Mouse (Mus musculus) hematopoietic stem cell, adult 5-6 weeks (primary cell): ENCODE results near the gene A630073D07Rik. TPM values are rescaled to one million over a fixed set of nuclear protein-coding genes. Genes with fewer than 3 reads are reported as not detected.
"Not testable (repeated sequence)": the region's sequence is repeated elsewhere in the genome, so short reads cannot be mapped to it uniquely, and the experiment has no call there.

Experiments used
- ATAC-seq, 2 experiments: fragments of 125-278 bp in 1 of 2; replicated peaks in 1 of 2; 2 replicates each; pipeline ENCODE4 v1.8.0; 2016 to 2017; ENCODE audit warnings: inconsistent platforms in 2 of 2, mild to moderate bottlenecking in 2 of 2, moderate number of reproducible peaks in 2 of 2, low read depth in 1 of 2, moderate TSS enrichment in 1 of 2; ENCODE audit not compliant: low FRiP score in 2 of 2, poor library complexity in 2 of 2, severe bottlenecking in 2 of 2, insufficient read depth in 1 of 2, low TSS enrichment in 1 of 2
- total RNA-seq: library from RNA; stranded (forward); fragments of 172-1452, 232-1000 nt; gene quantifications from 2 replicates; pipeline ENCODE4 v1.2.3, GENCODE M21; 2017

A630073D07Rik gene
- total RNA-seq: not detected in 2 replicates

DNA sequence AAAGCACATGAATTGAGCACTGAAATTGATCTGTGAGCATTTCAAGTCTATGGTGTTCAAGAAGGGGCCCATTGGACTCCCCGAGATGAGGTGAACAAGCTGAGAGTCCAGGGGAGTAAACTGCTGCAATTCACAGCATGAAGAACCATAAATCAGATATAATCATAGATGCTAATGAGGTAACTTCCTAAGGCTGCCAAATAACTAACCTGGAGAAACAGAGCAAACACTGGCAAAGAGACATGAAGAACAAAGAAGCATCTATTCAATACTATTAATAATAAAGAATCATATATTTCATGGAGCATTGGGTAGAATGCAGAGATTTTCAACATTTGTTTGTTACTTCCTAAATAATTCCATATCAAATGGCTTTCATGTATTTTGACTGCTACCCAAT is at the start of gene A630073D07Rik:
Gene A630073D07Rik (minus strand): TSS at position 101 of the 400 bp plus-strand sequence.
- no peak for ATAC-seq

DNA sequence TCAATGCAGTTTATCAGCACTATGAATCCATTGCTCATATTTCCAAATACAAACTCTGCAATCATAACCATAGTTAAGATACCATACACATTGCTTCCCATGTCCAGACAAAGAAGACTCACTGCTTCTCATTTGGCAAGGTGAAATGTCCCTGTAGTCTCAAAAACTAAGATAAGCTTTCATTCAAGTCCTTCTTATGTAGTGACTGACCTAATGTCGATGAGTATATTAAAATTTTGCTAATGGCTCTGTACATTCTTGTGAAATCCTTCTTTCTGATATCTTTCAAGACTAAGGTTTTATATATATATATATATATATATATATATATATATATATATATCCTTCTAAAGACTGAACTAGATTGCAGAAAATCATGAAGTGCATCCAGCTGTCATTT is 49.6 kb upstream of the A630073D07Rik start, which contains the start of gene Tas2r121:
Gene Tas2r121 (minus strand): TSS at position 101 of the 400 bp plus-strand sequence.
- no peak for ATAC-seq

DNA sequence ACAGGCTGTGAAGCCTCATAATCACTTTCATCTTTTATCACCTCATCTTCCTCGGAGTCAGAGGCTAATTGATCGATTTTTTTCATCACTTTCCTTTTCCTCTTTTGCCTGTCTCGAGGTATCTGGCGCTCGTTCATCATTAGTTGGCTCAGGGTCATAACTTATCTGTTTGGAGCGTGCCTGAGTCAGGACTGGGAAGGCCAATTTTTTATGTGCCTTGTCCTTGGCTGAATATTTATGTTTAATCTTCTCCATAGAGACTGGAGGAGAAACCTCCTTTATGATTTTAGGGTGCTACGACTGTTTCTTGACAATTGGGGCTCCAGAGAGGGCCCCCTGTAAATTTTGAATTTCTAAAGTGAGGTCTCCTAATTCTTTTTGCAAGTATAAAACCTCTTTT is 40.3 kb upstream of the A630073D07Rik start:
- not testable (repeated sequence) for ATAC-seq

DNA sequence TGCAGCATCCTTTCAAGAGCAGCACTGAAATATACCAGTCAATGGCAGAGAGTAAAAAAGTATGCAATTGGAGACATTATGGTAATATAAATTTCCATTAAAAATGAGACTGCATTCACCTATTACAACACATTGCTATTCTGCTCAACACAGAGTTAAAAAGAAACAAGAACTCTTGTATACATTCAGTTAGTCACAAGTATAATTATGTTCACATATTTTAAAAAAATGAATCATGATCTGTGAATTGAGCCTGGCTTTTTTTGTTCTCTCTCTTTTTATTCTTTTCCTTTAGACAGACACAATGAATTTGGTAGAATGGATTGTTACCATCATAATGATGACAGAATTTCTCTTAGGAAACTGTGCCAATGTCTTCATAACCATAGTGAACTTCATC is 5.3 kb upstream of the A630073D07Rik start, which contains the start of gene Tas2r120:
Gene Tas2r120 (plus strand): TSS at position 301 of the 400 bp plus-strand sequence.
- no peak for ATAC-seq

DNA sequence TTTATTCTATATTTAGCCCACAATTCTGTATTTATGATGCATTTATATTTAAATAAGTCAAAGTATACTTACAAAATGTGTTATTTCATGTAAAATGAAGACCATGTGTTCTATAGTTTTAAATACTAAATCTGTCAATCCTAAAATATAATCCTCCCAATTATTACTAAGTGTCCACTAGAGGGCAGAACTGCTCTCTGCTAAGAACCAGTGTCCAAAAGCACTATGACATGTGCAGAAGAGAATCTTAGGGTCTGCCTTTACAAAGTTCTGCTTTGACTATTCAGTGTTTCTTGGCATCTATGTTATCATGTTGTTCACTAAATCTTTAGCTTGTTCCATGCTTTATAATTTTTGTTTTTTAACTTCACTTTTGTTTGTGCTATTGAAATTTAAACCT is 1.9 kb downstream of the A630073D07Rik start:
- no peak for ATAC-seq

DNA sequence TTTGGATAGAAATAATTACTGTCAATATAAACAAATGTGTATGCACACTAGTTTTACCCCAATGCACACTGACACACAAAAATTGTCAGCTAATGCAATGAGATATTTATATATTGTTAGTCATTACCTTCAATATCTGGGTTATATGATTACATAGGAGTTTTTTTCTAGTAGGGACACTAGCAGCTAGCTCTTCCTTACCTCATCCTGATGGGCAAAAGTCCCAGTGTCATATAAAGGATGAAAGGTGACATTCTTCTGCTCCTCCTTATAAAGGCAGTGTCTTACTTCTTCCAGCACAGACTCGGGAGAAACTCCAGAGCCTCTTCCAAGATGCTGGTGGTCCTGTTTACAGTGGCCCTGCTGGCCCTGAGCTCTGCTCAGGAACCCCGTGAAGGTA is 55.7 kb downstream of the A630073D07Rik start, which contains the start of gene Prp2:
Gene Prp2 (plus strand): TSS at position 301 of the 400 bp plus-strand sequence.
- ATAC-seq: not testable (repeated sequence)

Other genes starting within 250 kb of the A630073D07Rik start
- gene Prh1, start 81.7 kb downstream of the A630073D07Rik start, total RNA-seq: not detected in 2 replicates
- gene Prp2, start 55.6 kb downstream of the A630073D07Rik start, total RNA-seq: not detected in 2 replicates
- not detected in 2 replicates for gene Tas2r120, start 5.4 kb upstream of the A630073D07Rik start, total RNA-seq
- not detected in 2 replicates for gene Tas2r121, start 49.5 kb upstream of the A630073D07Rik start, total RNA-seq
- gene Tas2r122, start 60.4 kb upstream of the A630073D07Rik start, total RNA-seq: not detected in 2 replicates
- gene Tas2r115, start 86.5 kb upstream of the A630073D07Rik start, total RNA-seq: not detected in 2 replicates
- gene Tas2r124, start 103.2 kb upstream of the A630073D07Rik start, total RNA-seq: not detected in 2 replicates
- not detected in 2 replicates for gene Tas2r102, start 110.6 kb upstream of the A630073D07Rik start, total RNA-seq
- gene Tas2r136, start 126.6 kb upstream of the A630073D07Rik start, total RNA-seq: not detected in 2 replicates
- gene Tas2r117, start 151.3 kb upstream of the A630073D07Rik start, total RNA-seq: not detected in 2 replicates
- gene Tas2r123, start 195.6 kb upstream of the A630073D07Rik start, total RNA-seq: not detected in 2 replicates
- not detected in 2 replicates for gene Tas2r116, start 203.9 kb upstream of the A630073D07Rik start, total RNA-seq
- gene Tas2r110, start 216.5 kb upstream of the A630073D07Rik start, total RNA-seq: not detected in 2 replicates
- not detected in 2 replicates for gene Tas2r113, start 241.5 kb upstream of the A630073D07Rik start, total RNA-seq